Mouse (Mus musculus) liver, adult 2 months (tissue): Measurements from ENCODE around the gene Mt2.

ENCODE experiments used
- CTCF ChIP-seq: fragments of 200-500 bp; IDR thresholded peaks from 2 replicates; pipeline ENCODE4 v1.5.1; 2011; ENCODE audit warnings: low read depth, low read length, control low read depth
- POLR2A ChIP-seq: fragments of 200-500 bp; IDR thresholded peaks from 2 replicates; pipeline ENCODE4 v1.6.1; 2011; ENCODE audit warnings: low read length, control low read depth; ENCODE audit not compliant: insufficient read depth; ENCODE audit errors: extremely low read depth

DNA sequence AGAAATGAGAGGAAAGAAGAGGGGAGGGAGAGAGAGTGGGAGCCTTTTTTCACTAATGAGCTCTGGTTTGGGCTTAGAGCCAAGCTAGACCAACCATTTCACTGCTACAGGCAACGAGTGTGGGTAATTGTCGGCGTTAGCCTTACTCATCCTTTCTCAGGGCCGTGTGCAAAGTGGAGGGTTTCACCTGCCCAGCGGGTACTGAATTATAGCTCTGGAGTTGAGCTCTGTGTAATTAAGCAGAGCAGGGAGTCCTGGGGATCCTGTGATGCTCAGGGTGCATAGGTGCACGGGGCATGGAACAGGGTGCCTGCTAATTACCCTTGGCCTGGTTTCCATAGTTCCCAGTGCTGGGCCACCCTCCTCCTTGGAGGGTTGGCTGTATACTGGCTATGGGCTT, 44.8 kb upstream of the Mt2 start:
- TF ChIP-seq CTCF (no peak), POLR2A (no peak)
